Mouse (Mus musculus) hindbrain, postnatal 0 days (tissue): Measurements from ENCODE around the gene Dnajb14. TPM values are rescaled to one million over a fixed set of nuclear protein-coding genes. Genes with fewer than 3 reads are reported as not detected.

Experiments used
- ATAC-seq: fragments of 200-750 bp; cut with Nextera tagmentation; 2 replicates; pipeline ENCODE4 v1.8.0; 2017; ENCODE audit warnings: mild to moderate bottlenecking, moderate TSS enrichment, moderate library complexity
- DNase-seq: peaks from one replicate; pipeline ENCODE4 v3.0.0-alpha.2; 2015; ENCODE audit warnings: low spot score
- H3K27ac ChIP-seq: fragments of 300-500 bp; sonication (generic); 2 replicates; pipeline ENCODE4 v1.5.1; 2014; ENCODE audit warnings: mild to moderate bottlenecking
- H3K27me3 ChIP-seq: fragments of 300-500 bp; sonication (generic); 2 replicates; pipeline ENCODE4 v1.6.1; 2014; ENCODE audit warnings: low read length, mixed read lengths; ENCODE audit not compliant: insufficient read depth
- H3K36me3 ChIP-seq: fragments of 300-500 bp; sonication (generic); 2 replicates; pipeline ENCODE4 v1.6.1; 2014; ENCODE audit warnings: low read length, mixed read lengths; ENCODE audit not compliant: insufficient read depth
- H3K4me1 ChIP-seq: fragments of 300-500 bp; sonication (generic); 2 replicates; pipeline ENCODE4 v1.6.1; 2014; ENCODE audit warnings: antibody characterized with exemption, low read length, mixed read lengths; ENCODE audit not compliant: insufficient read depth
- H3K4me2 ChIP-seq: fragments of 300-500 bp; sonication (generic); 2 replicates; pipeline ENCODE4 v1.6.1; 2014; ENCODE audit warnings: low read depth, mild to moderate bottlenecking, low read length, moderate library complexity, mixed read lengths
- H3K4me3 ChIP-seq: fragments of 300-500 bp; sonication (generic); 2 replicates; pipeline ENCODE4 v1.5.1; 2014; ENCODE audit warnings: low read length
- H3K9ac ChIP-seq: fragments of 300-500 bp; sonication (generic); replicated peaks from 2 replicates; pipeline ENCODE4 v1.6.1; 2014; ENCODE audit warnings: mild to moderate bottlenecking, low read length, moderate library complexity, mixed read lengths
- H3K9me3 ChIP-seq: fragments of 300-500 bp; sonication (generic); 2 replicates; pipeline ENCODE4 v1.6.1; 2016; ENCODE audit warnings: low read length, mixed read lengths
- CTCF ChIP-seq: IDR thresholded peaks from 2 replicates; pipeline ENCODE4 v1.5.1; 2016; ENCODE audit warnings: antibody characterized with exemption, control low read depth, low read depth
- WGBS: fragments of 180-500 bp; shearing (Covaris S2); extraction: QIAGEN DNeasy Blood & Tissue Kit; methylation state at CpG from one replicate; pipeline ENCODE4 v1.1.7; 2014; 5-methylcytosine and 5-hydroxymethylcytosine counted together
- polyA plus RNA-seq: library from polyadenylated mRNA; unstranded; fragments of >200 nt; fragmentation: Nextera tagmentation; extraction: Ambion mirVana; gene quantifications from 2 replicates; pipeline ENCODE4 v1.2.1, GENCODE M21; 2015
- total RNA-seq: library from RNA; depleted of rRNA; stranded (reverse); fragments of >200 nt; gene quantifications from 2 replicates; pipeline ENCODE4 v1.2.3, GENCODE M21; 2014

Dnajb14 gene
- total and polyA plus RNA-seq, 2 experiments from 2014 or later, result 19.2 to 22.5 TPM

- DNase-seq, result no peak
- no peak overlapping the region for H3K4me3 ChIP-seq
- H3K4me2 ChIP-seq, result no peak overlapping the region
- WGBS, result 98% methylated on average over 3 of the region's 3 CpGs
- no peaks in the 10 kb centered on the region for H3K9me3 ChIP-seq
- H3K27ac ChIP-seq, result no peak overlapping the region
- H3K27me3 ChIP-seq, result no peaks in the 10 kb centered on the region
- H3K36me3 ChIP-seq, result no peaks in the 10 kb centered on the region
- no peaks in the 10 kb centered on the region for H3K4me1 ChIP-seq
- no peak for ATAC-seq
- TF ChIP-seq CTCF, result no peak
- H3K9ac ChIP-seq, result no peak overlapping the region
These were observed 4.9 kb upstream of the Dnajb14 start for GRCm38 (mm10) chr3:137862600-137862999.

GRCm38 (mm10) chr3:137863330-137864123 is 3.9 kb upstream of the Dnajb14 start:
- no peaks in the 10 kb centered on the region for H3K27me3 ChIP-seq
- peak overlapping the region; percentile 96 for H3K27ac ChIP-seq
- no peaks in the 10 kb centered on the region for H3K4me1 ChIP-seq
- 34% methylated on average over 22 of the region's 22 CpGs for WGBS
- no peaks in the 10 kb centered on the region for H3K36me3 ChIP-seq
- no peaks in the 10 kb centered on the region for H3K9me3 ChIP-seq
- H3K9ac ChIP-seq, result peak overlapping the region; percentile 47
- peak overlapping the region; percentile 80 for H3K4me3 ChIP-seq
- no peak for ATAC-seq
- TF ChIP-seq CTCF, result no peak
- no peak for DNase-seq
- H3K4me2 ChIP-seq, result peak overlapping the region; percentile 54

DNA sequence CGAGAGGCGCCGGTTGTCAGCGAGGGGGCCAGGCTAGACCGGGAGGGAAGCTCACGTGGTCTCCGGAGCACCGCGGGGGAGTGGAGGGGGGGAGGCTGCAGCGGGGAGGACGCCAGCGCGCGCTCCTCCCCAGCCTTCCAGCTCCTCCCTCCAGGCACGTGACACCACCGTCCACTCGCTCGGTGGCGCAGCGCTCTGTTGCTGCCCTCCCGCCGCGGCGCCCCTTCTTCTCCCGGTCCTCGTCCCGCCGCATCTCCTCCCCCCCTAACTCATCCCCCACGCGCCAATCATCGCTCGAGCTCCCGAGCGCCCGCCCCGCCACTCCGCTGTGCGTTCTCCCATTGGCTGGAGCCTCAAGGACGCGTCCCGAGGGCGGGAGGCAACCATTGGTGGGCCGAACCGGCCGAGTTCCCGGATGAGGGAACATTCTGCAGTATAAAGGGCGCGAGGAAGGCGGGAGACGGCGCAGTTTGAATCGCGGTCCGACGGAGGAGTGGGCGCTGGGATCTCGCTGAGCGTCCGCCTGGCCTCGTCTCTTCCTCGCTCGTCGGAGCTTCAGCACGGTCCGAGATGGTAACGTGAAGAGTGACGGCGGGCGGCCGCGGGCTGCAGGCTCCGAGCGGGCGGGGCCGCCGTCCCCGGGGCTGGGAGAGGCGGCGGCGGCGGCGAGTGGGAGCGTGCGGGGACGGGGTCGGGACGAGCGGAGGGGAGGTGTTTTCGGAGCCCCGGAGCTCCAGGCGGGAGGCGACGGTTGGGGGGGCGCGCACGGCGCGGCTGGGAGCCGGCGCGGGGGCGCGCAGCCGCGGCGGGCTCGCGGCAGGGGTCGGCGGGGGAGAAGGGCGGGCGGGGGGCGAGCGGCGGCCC is 3.1 kb upstream of the Dnajb14 start, which contains the start of gene H2afz:
H2afz (plus strand) TSS at position 364 of the 864 bp plus-strand sequence.
- H3K4me2 ChIP-seq, result peak within 1 kb of the TSS; percentile 63
- TF ChIP-seq CTCF, result no peak
- H3K27me3 ChIP-seq, result no peaks in the 10 kb centered on the region
- H3K27ac ChIP-seq, result peak within 1 kb of the TSS; percentile 96
- peaks cover 4% of the 10 kb centered on the region; the same call in 1 of the 2 replicates for H3K4me1 ChIP-seq
- DNase-seq (peak; percentile 99), ATAC-seq (peak; percentile 97)
- WGBS, result 2% methylated on average over 80 of the region's 115 CpGs
- no peaks in the 10 kb centered on the region for H3K9me3 ChIP-seq
- H3K9ac ChIP-seq, result peak within 1 kb of the TSS; percentile 77
- H3K36me3 ChIP-seq, result no peaks in the 10 kb centered on the region
- H3K4me3 ChIP-seq, result peak within 1 kb of the TSS; percentile 80

DNA sequence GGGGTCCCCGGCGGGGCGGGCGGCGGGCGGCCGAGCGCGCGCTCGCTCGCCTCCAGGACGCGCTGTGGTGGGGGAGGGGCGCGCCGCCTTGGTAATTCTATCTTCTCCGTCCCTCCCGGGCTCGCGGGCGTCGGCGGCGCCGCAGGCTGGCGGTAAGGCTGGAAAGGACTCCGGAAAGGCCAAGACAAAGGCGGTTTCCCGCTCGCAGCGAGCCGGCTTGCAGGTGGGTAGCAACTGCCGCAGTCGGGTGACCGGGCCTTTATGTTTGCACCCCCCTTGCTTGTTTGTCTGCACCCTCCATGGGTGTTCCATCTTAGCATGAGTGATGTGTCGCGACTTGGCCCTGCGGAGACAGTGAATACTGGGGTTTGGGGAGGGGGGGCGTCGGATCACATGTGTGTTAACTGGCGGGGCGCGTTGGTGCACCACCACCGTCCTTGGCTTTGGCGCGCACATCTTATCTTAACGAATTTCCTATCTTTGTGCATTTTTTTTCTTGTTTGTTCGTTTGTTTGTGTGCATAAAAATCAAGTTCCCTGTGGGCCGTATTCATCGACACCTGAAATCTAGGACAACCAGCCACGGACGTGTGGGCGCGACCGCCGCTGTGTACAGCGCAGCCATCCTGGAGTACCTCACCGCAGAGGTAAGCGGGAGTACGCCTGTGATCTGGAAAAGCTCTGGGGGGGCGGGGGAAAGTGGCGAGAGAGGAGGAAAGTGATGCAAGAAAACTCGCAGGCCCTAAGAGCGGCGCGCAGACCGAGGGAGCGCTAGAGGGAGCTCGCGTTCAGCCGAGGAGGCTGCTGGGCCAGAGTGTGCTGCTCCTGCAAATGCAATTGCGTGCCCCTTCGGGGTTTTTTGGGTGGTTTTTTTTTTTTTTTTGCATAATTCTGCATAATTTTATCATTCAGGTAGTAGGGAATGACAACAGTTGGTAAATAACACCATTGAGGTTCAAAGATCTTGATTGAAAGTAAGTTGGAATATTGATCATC is 2.2 kb upstream of the Dnajb14 start:
- no peaks in the 10 kb centered on the region for H3K36me3 ChIP-seq
- ATAC-seq (peak; percentile 47), DNase-seq (peak; percentile 96)
- TF ChIP-seq CTCF, result peak; percentile 87
- H3K4me3 ChIP-seq, result peak overlapping the region; percentile 80
- H3K27ac ChIP-seq, result peak overlapping the region; percentile 96
- under 1% methylated on average over 59 of the region's 74 CpGs for WGBS
- H3K27me3 ChIP-seq, result no peaks in the 10 kb centered on the region
- peak overlapping the region; percentile 77 for H3K9ac ChIP-seq
- H3K9me3 ChIP-seq, result no peaks in the 10 kb centered on the region
- H3K4me2 ChIP-seq, result peak overlapping the region; percentile 63
- peaks cover 6% of the 10 kb centered on the region; the same call in 1 of the 2 replicates for H3K4me1 ChIP-seq

DNA sequence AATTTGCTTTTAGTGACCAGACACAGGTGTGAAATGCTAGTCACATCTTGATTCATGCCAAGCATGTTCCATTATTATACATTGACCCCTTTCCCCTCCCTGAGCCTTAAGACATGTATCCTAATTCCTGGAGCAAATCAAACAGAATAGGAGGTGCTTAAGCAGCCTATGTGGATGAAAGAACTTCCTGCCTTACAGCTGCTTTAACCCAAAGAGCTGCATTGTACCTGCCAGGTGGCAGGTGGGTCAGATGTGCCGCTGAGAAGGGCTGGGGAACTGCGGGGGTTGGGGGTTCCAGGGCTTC is 390 bp upstream of the Dnajb14 start:
- peak overlapping the region; percentile 97 for H3K27ac ChIP-seq
- peak overlapping the region; percentile 94 for H3K9ac ChIP-seq
- H3K36me3 ChIP-seq, result no peaks in the 10 kb centered on the region
- peak overlapping the region; percentile 81 for H3K4me2 ChIP-seq
- no peaks in the 10 kb centered on the region for H3K27me3 ChIP-seq
- ATAC-seq, result no peak
- TF ChIP-seq CTCF, result no peak
- no peaks in the 10 kb centered on the region for H3K9me3 ChIP-seq
- WGBS, result 0% methylated on average over 2 of the region's 2 CpGs
- peaks cover 6% of the 10 kb centered on the region; the same call in 1 of the 2 replicates for H3K4me1 ChIP-seq
- H3K4me3 ChIP-seq, result peak overlapping the region; percentile 87
- DNase-seq, result no peak
